Mouse (Mus musculus) layer of hippocampus, adult 18-20 months (tissue): ENCODE measurements around the gene BC005624. TPM values are rescaled to one million over a fixed set of nuclear protein-coding genes. Genes with fewer than 3 reads are reported as not detected.
"Not testable (repeated sequence)": the region's sequence is repeated elsewhere in the genome, so short reads cannot be mapped to it uniquely, and the experiment has no call there.

ENCODE experiments used
- DNase-seq, 2 experiments: peaks; one replicate each; pipeline ENCODE4 v3.0.0; 2022; ENCODE audit warnings: low spot score in 2 of 2
- total RNA-seq, 2 experiments: library from RNA; stranded (reverse); gene quantifications; 2 replicates each; pipeline ENCODE4 v1.2.3; 2021

BC005624 gene
- total RNA-seq, 2 experiments from 2014 or later, result 68.0 to 68.2 TPM

DNA sequence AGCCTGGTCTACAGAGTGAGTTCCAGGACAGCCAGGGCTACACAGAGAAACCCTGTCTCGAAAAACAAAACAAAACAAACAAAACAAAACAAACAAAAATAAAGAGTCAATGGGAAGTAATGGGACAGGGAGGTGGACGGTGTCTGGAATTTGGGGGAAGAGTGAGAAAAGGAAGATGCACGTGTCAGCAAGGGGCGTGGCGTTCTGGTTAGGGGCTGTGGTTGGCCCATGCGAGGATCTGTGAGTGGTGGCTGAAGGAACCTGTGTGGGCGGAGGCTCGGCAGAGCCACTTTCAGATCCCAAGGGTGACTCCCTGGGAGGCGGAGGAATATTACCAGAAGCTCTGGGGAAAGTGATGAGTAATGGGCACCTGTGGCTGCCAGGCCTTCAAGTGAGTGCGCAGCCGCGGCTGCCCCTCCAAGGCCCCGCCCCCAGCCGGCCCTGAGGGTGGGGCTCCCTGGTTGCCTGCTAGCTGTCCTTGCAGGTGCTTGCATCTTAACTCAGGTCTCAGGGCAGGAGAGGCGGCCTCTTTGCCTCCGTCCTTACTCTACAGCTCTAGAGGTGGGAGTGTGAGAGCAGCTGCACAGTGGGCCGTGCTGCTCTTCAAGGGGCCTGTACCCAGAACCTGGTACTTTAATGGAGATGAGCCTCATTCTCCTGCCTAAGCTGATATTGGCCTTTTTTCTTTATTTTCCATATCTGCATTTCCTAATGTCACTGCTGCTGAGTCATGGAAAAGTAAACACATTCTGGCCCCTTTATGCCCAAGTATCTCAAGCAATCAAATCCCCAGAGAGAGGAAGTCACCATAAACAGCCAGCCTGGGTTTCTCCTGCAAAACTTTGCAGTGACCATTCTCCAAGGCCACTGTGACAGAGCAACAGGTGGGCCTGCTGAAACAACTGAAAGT is 3.4 kb upstream of the BC005624 start:
- peak in 1 of 2 experiments; percentile 31 for DNase-seq

GRCm38 (mm10) chr2:30983024-30983423 is 1.0 kb upstream of the BC005624 start:
- DNase-seq, result no peak

DNA sequence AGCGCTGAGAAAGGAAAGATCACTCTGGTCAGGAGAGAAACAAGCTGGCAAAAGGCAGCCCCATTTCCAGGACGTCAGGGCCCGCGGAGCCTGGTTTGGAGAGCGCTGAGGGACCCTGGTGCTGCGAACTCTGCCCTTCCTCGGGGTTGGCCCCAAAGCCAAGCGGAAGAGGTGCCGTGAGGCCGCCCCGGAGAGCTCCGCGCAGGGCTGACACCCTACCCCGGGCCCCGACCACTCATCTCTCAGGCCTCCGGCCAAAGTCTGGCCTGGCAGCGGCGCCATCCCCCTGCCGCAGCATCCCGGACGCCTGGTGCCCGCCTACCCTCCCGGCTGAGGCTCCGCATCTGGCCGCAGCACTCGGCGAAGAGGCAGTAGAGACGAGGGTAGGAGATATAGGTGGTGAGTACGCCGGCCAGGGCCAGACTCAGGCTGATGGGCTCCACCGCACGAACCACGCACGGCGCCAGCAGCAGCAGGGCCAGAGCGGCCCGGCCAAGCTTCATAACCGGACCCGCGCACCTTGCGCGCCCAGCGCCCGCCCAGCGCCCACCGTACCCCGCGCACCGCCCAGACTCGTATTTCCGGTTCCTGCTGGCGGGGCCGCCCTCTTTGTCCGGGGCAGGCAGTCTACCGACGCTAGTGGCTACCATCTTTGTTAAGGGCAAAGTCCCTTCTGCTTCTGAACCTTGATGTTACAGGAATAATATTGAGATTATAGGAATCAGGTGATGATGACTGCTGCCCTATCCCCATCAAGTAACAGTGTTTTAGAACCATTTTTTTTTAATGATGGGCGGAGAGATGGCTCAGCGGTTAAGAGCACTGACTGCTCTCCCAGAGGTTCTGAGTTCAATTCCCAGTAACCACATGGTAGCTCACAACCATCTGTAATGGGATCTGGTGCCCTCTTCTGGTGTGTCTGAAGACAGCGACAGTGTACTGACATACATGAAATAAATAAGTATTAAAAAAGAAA is 14.4 kb downstream of the BC005624 start, which contains the start of gene Tor1a:
Gene Tor1a (minus strand): TSS at position 582 of the 976 bp plus-strand sequence.
- DNase-seq, result peak; percentile 89 to 93

GRCm38 (mm10) chr2:30966826-30967225 is 15.2 kb downstream of the BC005624 start:
- DNase-seq, result no peak

DNA sequence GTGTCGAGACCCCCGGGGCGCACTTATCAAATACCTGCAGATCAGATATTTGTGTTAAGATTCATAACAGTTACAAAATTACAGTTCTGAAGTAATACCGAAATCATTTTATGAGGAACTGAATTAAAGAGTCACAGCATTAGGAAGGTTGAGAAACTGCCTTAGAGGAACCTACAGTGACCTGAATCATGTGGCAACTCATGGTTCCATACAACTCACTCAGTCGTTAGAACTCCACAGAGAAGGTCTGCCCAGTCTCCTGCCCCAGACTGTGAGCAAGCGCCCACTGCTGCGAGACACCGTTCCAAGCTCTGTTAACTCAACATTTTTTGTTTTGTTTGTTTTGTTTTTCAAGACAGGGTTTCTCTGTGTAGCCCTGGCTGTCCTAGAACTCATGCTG is 16.4 kb downstream of the BC005624 start:
- DNase-seq, result no peak

DNA sequence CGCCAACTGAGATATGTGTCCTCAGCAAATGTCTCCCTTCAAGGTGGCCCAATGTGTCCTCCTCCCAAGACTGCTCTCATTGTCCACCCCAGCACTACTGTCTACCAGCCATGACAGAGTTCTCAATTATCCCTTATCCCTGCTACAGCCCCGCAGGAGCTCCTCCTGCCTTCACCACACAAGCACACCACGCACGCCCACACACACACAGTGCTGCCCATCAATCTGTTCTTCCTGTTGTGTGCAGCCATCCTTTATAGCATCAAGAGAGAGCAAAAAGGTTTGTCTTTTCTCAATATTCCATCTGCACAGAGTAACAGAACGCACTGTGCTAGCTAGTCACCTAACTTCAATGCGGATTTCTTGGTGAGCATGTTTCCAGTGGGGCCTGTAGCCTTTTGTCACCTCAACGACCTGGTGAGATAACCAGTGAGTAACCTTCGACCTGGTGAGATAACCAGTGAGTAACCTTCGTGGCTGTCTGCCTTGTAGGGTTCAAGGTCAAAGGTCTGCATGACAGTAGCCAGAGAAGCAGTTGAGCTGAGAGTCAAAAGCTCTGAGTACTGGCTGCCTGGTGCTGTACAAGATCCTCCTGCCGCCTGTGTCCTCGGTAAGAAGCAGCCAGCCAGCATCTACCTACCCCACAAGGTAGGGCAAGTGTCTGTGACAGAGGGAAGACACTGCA is 19.3 kb downstream of the BC005624 start:
- peak in 1 of 2 experiments; percentile 67 for DNase-seq

DNA sequence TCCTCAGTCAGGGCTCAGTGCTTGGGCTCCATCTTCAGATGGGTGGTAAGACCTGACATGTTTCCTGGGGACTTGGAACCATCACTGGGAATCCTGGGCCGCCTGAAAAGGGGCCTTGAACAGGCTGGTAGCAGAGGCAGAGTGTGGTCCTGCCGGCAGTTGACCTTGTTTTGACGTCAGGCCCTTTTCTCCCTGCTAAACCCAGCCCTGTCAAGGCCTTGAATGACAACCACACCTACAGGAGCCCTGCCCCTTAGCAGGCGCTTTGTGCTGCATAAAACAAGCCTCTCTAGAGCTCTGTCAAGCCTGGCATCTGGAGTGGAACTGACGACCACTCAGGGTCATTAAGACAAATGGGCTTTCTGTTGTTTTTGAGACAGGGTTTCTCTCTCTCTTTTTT is 22.1 kb downstream of the BC005624 start:
- no peak for DNase-seq

DNA sequence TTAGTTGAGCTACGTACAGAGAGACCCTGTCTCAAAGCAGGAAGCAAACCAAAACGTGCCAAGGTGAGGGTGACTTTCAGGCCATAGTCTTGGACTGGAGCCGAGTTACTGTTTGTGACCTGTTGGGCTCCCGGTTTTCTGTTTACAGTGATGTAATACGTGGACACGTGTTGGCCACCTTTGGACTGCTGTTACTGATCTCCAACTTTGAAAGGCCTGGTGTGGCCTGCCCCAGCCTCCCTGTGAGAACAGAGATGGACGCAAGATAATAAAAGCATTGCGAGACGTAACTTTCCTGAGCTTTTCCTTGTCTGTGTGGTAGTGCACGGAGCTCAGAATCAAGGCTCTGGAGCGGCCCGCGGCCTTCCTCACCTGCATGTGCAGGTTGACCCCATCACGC is 23.3 kb downstream of the BC005624 start:
- DNase-seq, result no peak

DNA sequence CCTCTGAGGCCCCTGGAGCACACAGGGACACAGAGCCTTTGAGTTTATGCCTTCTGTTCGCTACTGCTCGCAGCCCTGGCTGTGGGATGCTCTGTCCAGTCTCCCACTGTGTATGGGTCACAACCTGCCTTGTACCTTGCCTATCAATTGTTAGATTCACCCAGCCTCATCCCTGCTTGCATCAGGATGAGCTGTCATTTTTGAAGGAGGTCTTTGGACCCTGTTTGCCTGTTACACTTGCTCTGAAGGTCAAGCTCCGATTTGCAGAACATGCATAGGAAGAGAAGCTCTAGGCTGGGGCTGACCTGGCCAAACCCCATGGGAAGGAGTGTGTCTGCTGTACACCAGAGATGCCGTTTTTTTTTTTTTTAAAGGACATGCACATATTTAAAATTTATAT is 24.5 kb downstream of the BC005624 start:
- DNase-seq, result no peak

DNA sequence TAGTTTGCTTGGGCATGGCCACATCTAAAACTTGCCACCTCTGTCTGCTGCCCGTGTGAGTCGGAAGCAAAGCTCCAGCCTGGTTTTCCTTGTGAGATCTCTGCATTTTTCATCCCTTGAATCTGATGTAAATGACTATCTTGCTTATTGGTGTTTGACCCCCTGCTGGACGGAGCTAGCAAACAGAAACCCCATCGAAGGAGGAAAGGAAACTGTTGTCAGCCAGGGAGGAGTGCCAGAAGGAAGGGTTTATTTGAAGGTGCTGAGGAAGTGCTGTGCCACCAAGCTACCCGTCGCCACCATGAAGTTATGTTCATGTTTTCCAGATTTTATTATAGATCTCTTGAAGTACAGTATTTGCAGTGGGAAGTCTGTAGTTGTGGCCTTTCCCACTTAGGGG is 27.2 kb downstream of the BC005624 start:
- DNase-seq, result no peak

DNA sequence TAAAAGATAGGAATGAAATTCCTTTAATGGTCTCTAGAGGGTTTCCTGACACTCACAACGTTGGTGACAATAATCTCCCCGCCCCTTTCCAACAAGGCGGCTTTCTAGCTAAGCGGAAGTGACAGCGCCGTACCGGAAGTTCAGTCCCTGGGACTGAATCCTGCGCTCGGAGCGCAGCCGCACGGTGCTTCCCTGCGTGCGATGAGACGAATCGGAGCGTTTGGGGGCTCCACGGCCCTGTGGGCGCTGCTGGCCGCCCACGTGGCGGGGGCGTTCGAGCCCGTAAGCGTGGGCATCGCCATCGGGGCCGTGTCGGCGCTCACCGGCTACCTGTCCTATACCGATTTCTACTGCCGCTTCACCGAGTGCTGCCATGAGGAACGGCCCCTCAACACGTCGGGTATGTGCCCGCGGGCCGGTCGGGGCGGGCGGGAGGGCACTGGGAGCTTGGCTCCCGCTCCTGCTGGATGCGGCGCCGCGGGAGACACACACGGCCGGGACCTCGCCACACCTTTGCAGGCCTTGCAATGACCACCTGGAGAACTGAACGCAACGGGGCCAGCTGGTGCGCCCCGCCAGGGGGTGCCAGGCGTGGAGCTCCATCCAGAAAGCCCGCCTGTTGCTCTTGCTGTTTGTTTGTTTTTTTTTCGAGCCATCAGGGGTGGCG is 29.0 kb downstream of the BC005624 start, which contains the start of gene Tor1b:
Gene Tor1b (plus strand): TSS at position 136 of the 667 bp plus-strand sequence.
- peak; percentile 84 to 93 for DNase-seq

- no peak for DNase-seq
Measured at GRCm38 (mm10) chr2:30952457-30952823, 29.6 kb downstream of the BC005624 start.

GRCm38 (mm10) chr2:30942603-30943011 is 39.4 kb downstream of the BC005624 start:
- peak in 1 of 2 experiments; percentile 72 for DNase-seq

DNA sequence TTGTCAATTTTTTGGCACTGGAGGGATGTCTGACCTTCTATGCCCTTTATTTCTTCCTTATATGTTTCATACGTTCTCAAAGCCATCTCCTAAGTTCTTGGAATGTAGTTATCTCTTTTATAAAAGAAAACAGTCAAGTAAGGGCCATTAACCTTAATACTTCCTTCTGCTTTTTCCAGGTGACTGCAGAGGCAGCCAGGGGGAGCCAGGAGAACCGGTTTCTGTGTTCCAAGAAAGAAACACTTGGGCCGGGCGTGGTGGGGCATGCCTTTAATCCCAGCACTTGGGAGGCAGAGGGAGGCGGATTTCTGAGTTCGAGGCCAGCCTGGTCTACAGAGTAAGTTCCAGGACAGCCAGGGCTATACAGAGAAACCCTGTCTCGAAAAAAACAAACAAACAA is 39.9 kb downstream of the BC005624 start:
- not testable (repeated sequence) for DNase-seq

DNA sequence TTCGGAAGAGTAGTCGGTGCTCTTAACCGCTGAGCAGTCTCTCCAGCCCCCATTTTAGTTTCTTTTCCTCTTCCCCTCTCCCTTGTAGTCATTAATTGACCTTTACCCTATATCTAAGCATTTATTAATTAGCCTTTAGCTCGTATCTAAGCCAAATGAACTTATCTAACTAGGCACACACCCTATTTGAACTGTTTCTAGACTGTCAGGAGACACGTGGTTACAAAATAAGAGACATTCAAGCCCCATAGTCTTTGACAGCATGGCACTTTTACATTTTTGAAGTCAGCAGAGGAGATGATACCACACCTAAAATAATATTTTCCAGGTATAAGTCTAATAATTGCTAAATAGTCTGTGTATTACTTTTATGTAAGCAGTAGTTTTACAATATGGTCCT is 40.4 kb downstream of the BC005624 start:
- DNase-seq, result no peak

GRCm38 (mm10) chr2:30938574-30938991 is 43.4 kb downstream of the BC005624 start:
- DNase-seq, result no peak

DNA sequence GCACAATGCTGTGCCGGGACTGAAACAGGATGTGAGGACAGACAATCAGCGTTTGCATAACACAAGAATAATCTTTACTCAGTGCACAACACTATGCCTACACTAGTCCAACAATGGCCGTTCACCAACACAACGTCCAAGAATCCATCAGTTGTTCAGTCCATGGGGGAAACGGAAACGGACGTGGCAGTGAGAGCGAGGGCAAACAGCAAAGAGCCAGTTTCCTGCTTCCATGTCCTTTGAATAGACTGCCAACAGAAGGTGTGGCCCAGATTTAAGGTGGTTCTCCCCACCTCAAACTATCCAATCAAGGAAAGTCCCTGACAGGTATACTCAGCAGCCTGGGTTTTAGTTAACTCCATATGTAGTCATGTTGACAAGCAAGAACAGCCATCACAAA is 44.3 kb downstream of the BC005624 start:
- DNase-seq, result no peak

DNA sequence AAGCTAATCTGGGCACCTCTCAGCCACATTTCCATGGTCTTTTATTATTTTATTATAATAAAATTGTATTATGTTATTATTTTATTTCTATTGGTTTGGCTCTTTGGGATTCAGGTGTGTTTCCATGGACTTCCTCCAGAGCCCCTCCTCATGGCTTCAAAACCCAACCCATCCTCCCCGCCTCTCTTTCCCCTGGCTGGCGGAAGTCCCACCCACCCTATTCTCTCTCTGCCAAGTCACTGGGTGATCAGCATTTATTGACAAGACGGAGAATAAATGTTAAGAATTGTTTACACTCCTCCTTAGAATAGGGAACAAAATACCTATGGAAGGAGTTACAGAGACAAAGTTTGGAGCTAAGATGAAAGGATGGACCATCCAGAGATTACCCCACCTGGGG is 45.2 kb downstream of the BC005624 start:
- DNase-seq, result no peak

GRCm38 (mm10) chr2:30933917-30934450 is 48.0 kb downstream of the BC005624 start:
- peak; percentile 63 to 85 for DNase-seq

- DNase-seq, result no peak
Measured at GRCm38 (mm10) chr2:30933032-30933431, 49.0 kb downstream of the BC005624 start.
